Mouse (Mus musculus) CH12.LX (cell line): ENCODE data around the gene 4931428F04Rik. TPM values are rescaled to one million over a fixed set of nuclear protein-coding genes. Genes with fewer than 3 reads are reported as not detected.

Experiments
- DNase-seq: peaks from one replicate; pipeline ENCODE4 v3.0.0-alpha.2; 2013; ENCODE audit errors: extremely low read depth
- H3K27ac ChIP-seq: 2 replicates; pipeline ENCODE4 v1.5.1; 2012; ENCODE audit warnings: low read depth, mild to moderate bottlenecking, control low read depth, moderate library complexity; ENCODE audit not compliant: insufficient read depth
- H3K27me3 ChIP-seq: replicated peaks from 2 replicates; pipeline ENCODE3; 2012; ENCODE audit warnings: inconsistent platforms
- H3K36me3 ChIP-seq, 2 experiments: replicated peaks in 1 of 2; 2 replicates each; pipeline versions ENCODE3 to v1.6.1; 2012; ENCODE audit warnings: inconsistent platforms in 1 of 2, low read length in 1 of 2, mild to moderate bottlenecking in 1 of 2, mixed read lengths in 1 of 2, moderate library complexity in 1 of 2; ENCODE audit not compliant: control insufficient read depth in 1 of 2, insufficient read depth in 1 of 2
- H3K4me1 ChIP-seq, 2 experiments: 2 replicates each; pipeline ENCODE4 v1.6.1; 2012; ENCODE audit warnings: inconsistent platforms in 1 of 2, moderate library complexity in 1 of 2; ENCODE audit not compliant: insufficient read depth in 2 of 2, control insufficient read depth in 1 of 2
- H3K4me2 ChIP-seq: 2 replicates; pipeline ENCODE4 v1.6.1; 2012; ENCODE audit warnings: low read depth, mild to moderate bottlenecking, control low read depth; ENCODE audit not compliant: poor library complexity, insufficient read depth, severe bottlenecking
- H3K4me3 ChIP-seq, 3 experiments: fragments of 150-350 bp in 1 of 3; sonication (generic) in 1 of 3; replicated peaks in 1 of 3; 2 replicates each; pipeline versions ENCODE3 to v1.5.1; 2011 to 2012; ENCODE audit warnings: low read depth in 2 of 3, low read length in 2 of 3, mild to moderate bottlenecking in 2 of 3, moderate library complexity in 2 of 3, control low read depth in 1 of 3, improper control_type of control experiment in 1 of 3, inconsistent platforms in 1 of 3, mixed read lengths in 1 of 3; ENCODE audit not compliant: poor library complexity in 1 of 3
- H3K79me2 ChIP-seq: replicated peaks from 2 replicates; pipeline ENCODE4 v1.6.1; 2012; ENCODE audit warnings: mild to moderate bottlenecking, moderate library complexity; ENCODE audit not compliant: control insufficient read depth, poor library complexity, insufficient read depth, severe bottlenecking; ENCODE audit errors: extremely low read depth
- H3K9ac ChIP-seq: 2 replicates; pipeline ENCODE4 v1.6.1; 2012; ENCODE audit warnings: low read depth, mild to moderate bottlenecking, control low read depth, moderate library complexity; ENCODE audit not compliant: insufficient read depth
- H3K9me3 ChIP-seq: replicated peaks from 2 replicates; pipeline ENCODE3; 2012; ENCODE audit warnings: low read length, inconsistent platforms, mixed read lengths
- BHLHE40 ChIP-seq: IDR thresholded peaks from 2 replicates; pipeline ENCODE4 v1.6.1; 2011; ENCODE audit warnings: mild to moderate bottlenecking, low read depth, low read length, improper control_type of control experiment
- CHD2 ChIP-seq: IDR thresholded peaks from 2 replicates; pipeline ENCODE4 v1.6.1; 2011; ENCODE audit warnings: low read length, improper control_type of control experiment
- CTCF ChIP-seq, 2 experiments: IDR thresholded peaks in 1 of 2; conservative IDR thresholded peaks in 1 of 2; 2 replicates each; pipeline ENCODE4 v1.5.1; 2011 to 2012; ENCODE audit warnings: low read depth in 2 of 2, low read length in 2 of 2, improper control_type of control experiment in 1 of 2, inconsistent platforms in 1 of 2, mild to moderate bottlenecking in 1 of 2, moderate library complexity in 1 of 2
- E2F4 ChIP-seq: IDR thresholded peaks from 2 replicates; pipeline ENCODE4 v1.6.1; 2011; ENCODE audit warnings: low read depth, low read length, improper control_type of control experiment; ENCODE audit not compliant: insufficient replicate concordance
- ELF1 ChIP-seq: IDR thresholded peaks from 2 replicates; pipeline ENCODE4 v1.6.1; 2014; ENCODE audit warnings: low read depth, mild to moderate bottlenecking, inconsistent platforms, low read length, improper control_type of control experiment
- EP300 ChIP-seq: IDR thresholded peaks from 2 replicates; pipeline ENCODE4 v1.6.1; 2011; ENCODE audit warnings: low read length, improper control_type of control experiment
- ETS1 ChIP-seq: conservative IDR thresholded peaks from 2 replicates; pipeline ENCODE4 v1.6.1; 2012; ENCODE audit warnings: low read depth, mild to moderate bottlenecking, inconsistent platforms, low read length, improper control_type of control experiment, moderate library complexity
- GABPA ChIP-seq: IDR thresholded peaks from 2 replicates; pipeline ENCODE4 v1.6.1; 2012; ENCODE audit warnings: low read depth, low read length, improper control_type of control experiment, inconsistent platforms; ENCODE audit not compliant: insufficient replicate concordance
- HCFC1 ChIP-seq: IDR thresholded peaks from 2 replicates; pipeline ENCODE4 v1.6.1; 2012; ENCODE audit warnings: low read depth, mild to moderate bottlenecking, inconsistent platforms, low read length, improper control_type of control experiment
- IRF4 ChIP-seq: IDR thresholded peaks from 2 replicates; pipeline ENCODE4 v1.6.1; 2014; ENCODE audit warnings: low read depth, mild to moderate bottlenecking, inconsistent platforms, low read length, improper control_type of control experiment
- JUN ChIP-seq: IDR thresholded peaks from 2 replicates; pipeline ENCODE4 v1.6.1; 2011; ENCODE audit warnings: low read depth, mild to moderate bottlenecking, low read length, improper control_type of control experiment, moderate library complexity; ENCODE audit not compliant: insufficient read depth
- JUND ChIP-seq: conservative IDR thresholded peaks from 2 replicates; pipeline ENCODE4 v1.6.1; 2011; ENCODE audit warnings: low read depth, low read length, improper control_type of control experiment
- KAT2A ChIP-seq: IDR thresholded peaks from 2 replicates; pipeline ENCODE4 v1.6.1; 2012; ENCODE audit warnings: low read length, improper control_type of control experiment, inconsistent platforms; ENCODE audit not compliant: insufficient replicate concordance
- MAX ChIP-seq: IDR thresholded peaks from 2 replicates; pipeline ENCODE4 v1.6.1; 2011; ENCODE audit warnings: low read length, improper control_type of control experiment
- MEF2A ChIP-seq: IDR thresholded peaks from 2 replicates; pipeline ENCODE4 v1.6.1; 2014; ENCODE audit warnings: low read depth, mild to moderate bottlenecking, inconsistent platforms, low read length, improper control_type of control experiment, borderline replicate concordance
- MXI1 ChIP-seq: IDR thresholded peaks from 2 replicates; pipeline ENCODE4 v1.6.1; 2011; ENCODE audit warnings: mild to moderate bottlenecking, low read depth, low read length, improper control_type of control experiment
- MYC ChIP-seq: IDR thresholded peaks from 2 replicates; pipeline ENCODE4 v1.6.1; 2011; ENCODE audit warnings: low read depth, mild to moderate bottlenecking, improper control_type of control experiment, low read length
- NELFE ChIP-seq: IDR thresholded peaks from 2 replicates; pipeline ENCODE4 v1.6.1; 2011; ENCODE audit warnings: low read depth, low read length, improper control_type of control experiment
- NRF1 ChIP-seq: IDR thresholded peaks from 2 replicates; pipeline ENCODE4 v1.6.1; 2014; ENCODE audit warnings: low read depth, mild to moderate bottlenecking, inconsistent platforms, low read length, improper control_type of control experiment, moderate library complexity
- PAX5 ChIP-seq: IDR thresholded peaks from 2 replicates; pipeline ENCODE4 v1.6.1; 2012; ENCODE audit warnings: low read length, inconsistent platforms, mixed read lengths
- POLR2A ChIP-seq: IDR thresholded peaks from 2 replicates; pipeline ENCODE4 v1.6.1; 2011; ENCODE audit warnings: low read depth, mild to moderate bottlenecking, improper control_type of control experiment, low read length
- POLR2AphosphoS2 ChIP-seq: IDR thresholded peaks from 2 replicates; pipeline ENCODE4 v1.6.1; 2011; ENCODE audit warnings: low read depth, low read length, improper control_type of control experiment
- RAD21 ChIP-seq: IDR thresholded peaks from 2 replicates; pipeline ENCODE4 v1.6.1; 2011; ENCODE audit warnings: low read depth, mild to moderate bottlenecking, low read length, improper control_type of control experiment, moderate library complexity
- RCOR1 ChIP-seq: conservative IDR thresholded peaks from 2 replicates; pipeline ENCODE4 v1.6.1; 2012; ENCODE audit warnings: low read depth, mild to moderate bottlenecking, inconsistent platforms, low read length, improper control_type of control experiment
- SIN3A ChIP-seq: IDR thresholded peaks from 2 replicates; pipeline ENCODE4 v1.6.1; 2012; ENCODE audit warnings: low read length, improper control_type of control experiment, inconsistent platforms
- SMC3 ChIP-seq: IDR thresholded peaks from 2 replicates; pipeline ENCODE4 v1.6.1; 2011; ENCODE audit warnings: low read depth, low read length, improper control_type of control experiment
- TBP ChIP-seq: conservative IDR thresholded peaks from 2 replicates; pipeline ENCODE4 v1.6.1; 2011; ENCODE audit warnings: low read depth, low read length, improper control_type of control experiment
- UBTF ChIP-seq: IDR thresholded peaks from 2 replicates; pipeline ENCODE4 v1.6.1; 2012; ENCODE audit warnings: low read depth, mild to moderate bottlenecking, inconsistent platforms, low read length, improper control_type of control experiment, moderate library complexity
- USF1 ChIP-seq: IDR thresholded peaks from 2 replicates; pipeline ENCODE4 v1.6.1; 2014; ENCODE audit warnings: low read depth, mild to moderate bottlenecking, inconsistent platforms, low read length, improper control_type of control experiment
- ZC3H11A ChIP-seq: IDR thresholded peaks from 2 replicates; pipeline ENCODE4 v1.6.1; 2012; ENCODE audit warnings: low read depth, mild to moderate bottlenecking, inconsistent platforms, low read length, improper control_type of control experiment
- dilution Hi-C: fragments of 300-500 bp; cut with MboI; formaldehyde crosslinking; loops from 2 replicates; pipeline ENCODE4 v1.14.3; 2020; ENCODE audit warnings: low sequenced_read_pairs; ENCODE audit not compliant: extremely low pct_unique_long_range_greater_than_20kb, extremely low pct_ligation_motif_present
- in situ Hi-C: fragments of 300-500 bp; cut with MboI; formaldehyde crosslinking; loops from 3 replicates; pipeline ENCODE4 v1.14.3; 2019; ENCODE audit warnings: low sequenced_read_pairs, low pct_ligation_motif_present, low pct_unique_long_range_greater_than_20kb, mixed read lengths
- polyA plus RNA-seq: library from polyadenylated mRNA; unstranded; fragments of >175 nt; gene quantifications from 2 replicates; pipeline ENCODE4 v1.2.1, GENCODE M21; 2012; ENCODE audit warnings: low read depth; ENCODE audit not compliant: insufficient read length
- total RNA-seq, 2 experiments: library from RNA; depleted of rRNA; stranded (reverse); fragments of 300-350 nt in 1 of 2; fragments of >200 nt in 1 of 2; gene quantifications; 2 replicates each; pipeline ENCODE4 v1.2.3; 2012 to 2014

4931428F04Rik gene
- total and polyA plus RNA-seq, 3 experiments = 2.7 to 9.1 (median 4.7) TPM

DNA sequence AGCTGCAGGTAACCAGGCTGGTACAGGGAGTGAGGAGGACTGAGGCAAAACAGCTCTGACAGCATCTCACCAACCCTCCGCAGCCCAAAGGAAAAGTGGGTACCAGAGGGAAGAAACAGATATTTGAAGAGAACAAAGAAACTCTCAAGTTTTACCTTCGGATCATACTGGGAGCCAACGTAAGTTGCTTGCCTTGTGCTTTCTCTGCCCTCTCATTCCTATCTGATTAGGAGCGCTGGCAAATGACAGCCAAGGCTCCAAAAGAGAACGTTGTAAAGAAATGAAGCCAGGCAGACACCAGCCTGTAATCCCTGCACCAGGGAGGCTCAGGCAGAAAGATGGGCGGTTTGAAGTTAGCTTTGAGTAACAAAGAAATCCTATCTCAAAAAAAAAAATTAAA is 37.3 kb upstream of the 4931428F04Rik start:
- peak overlapping the region; percentile 75 to 95 (median 84) for H3K4me3 ChIP-seq
- no peak for TF ChIP-seq CHD2
- no peak for TF ChIP-seq MAX
- no peak for TF ChIP-seq POLR2AphosphoS2
- no peak for TF ChIP-seq ELF1
- no peak for TF ChIP-seq PAX5
- TF ChIP-seq SIN3A = no peak
- TF ChIP-seq IRF4 = no peak
- TF ChIP-seq NELFE = no peak
- no peak for TF ChIP-seq E2F4
- TF ChIP-seq ZC3H11A = no peak
- TF ChIP-seq RAD21 = no peak
- TF ChIP-seq TBP = no peak
- TF ChIP-seq EP300 = no peak
- no peak for TF ChIP-seq JUND
- no peak for TF ChIP-seq USF1
- TF ChIP-seq, all 38 proteins: peak for 0
- peaks cover 14% of the 10 kb centered on the region for H3K79me2 ChIP-seq
- no peaks in the 10 kb centered on the region for H3K27me3 ChIP-seq
- in situ Hi-C loops = no loop called here
- H3K4me1 ChIP-seq = peaks cover 3 to 22% of the 10 kb centered on the region in 2 experiments
- dilution Hi-C loops = no loop called here
- no peaks in the 10 kb centered on the region for H3K9me3 ChIP-seq
- H3K4me2 ChIP-seq = peak overlapping the region; percentile 83
- no peak overlapping the region for H3K27ac ChIP-seq
- H3K36me3 ChIP-seq = peaks cover 49 to 61% of the 10 kb centered on the region in 2 experiments
- peak overlapping the region; percentile 84 for H3K9ac ChIP-seq
- no peak for DNase-seq

DNA sequence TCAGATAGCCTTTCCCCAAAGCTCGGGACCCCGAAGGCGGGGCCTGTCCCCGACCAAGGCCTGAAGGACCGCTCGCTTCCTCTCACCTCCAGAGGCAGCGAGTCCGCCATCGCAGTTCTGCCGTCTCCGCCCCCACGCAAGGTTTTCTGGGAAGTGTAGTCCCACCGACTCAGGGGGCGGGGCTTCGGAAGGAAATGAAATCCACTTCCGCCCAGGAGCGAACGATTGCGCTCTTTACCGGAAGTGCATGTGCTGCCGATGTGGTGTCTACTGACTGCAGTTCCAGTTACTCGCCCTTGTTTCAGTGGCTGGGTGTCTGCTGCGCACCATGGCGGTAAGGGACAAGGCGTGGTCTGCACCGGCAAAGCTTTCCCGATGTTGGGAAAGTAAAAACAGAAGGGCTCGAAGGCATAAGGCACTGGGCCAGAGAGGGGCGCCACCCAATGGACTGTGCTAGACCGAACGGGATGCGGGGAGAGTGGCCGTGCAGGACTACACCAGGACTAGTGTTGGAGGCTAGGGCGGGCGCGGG is 36.5 kb upstream of the 4931428F04Rik start, which contains the start of the genes Lrrc29 and Tmem208:
Gene Lrrc29, minus strand, starts transcription at position 138 of the 532 bp plus-strand sequence.
Gene Tmem208, plus strand, starts transcription at position 214 of the 532 bp plus-strand sequence.
- in situ Hi-C loops (no loop called here), dilution Hi-C loops (no loop called here)
- Histone ChIP-seq H3K36me3 (peaks cover 43 to 55% of the 10 kb centered on the region in 2 experiments), H3K9me3 (no peaks in the 10 kb centered on the region), H3K27me3 (no peaks in the 10 kb centered on the region), H3K9ac (peak within 1 kb of the TSS; percentile 84), H3K4me1 (peaks cover 3 to 22% of the 10 kb centered on the region in 2 experiments), H3K4me2 (peak within 1 kb of the TSS; percentile 85), H3K4me3 (peak within 1 kb of the TSS; percentile 75 to 95 (median 84)), H3K27ac (peak within 1 kb of the TSS; percentile 58), H3K79me2 (peaks cover 14% of the 10 kb centered on the region)
- peak; percentile 98 for DNase-seq
- TF ChIP-seq TBP = peak; percentile 88
- TF ChIP-seq JUN = no peak
- peak; percentile 98 for TF ChIP-seq HCFC1
- TF ChIP-seq ZC3H11A = no peak
- 0 out of 2 replicates have a peak, but pooled peaks have one; percentile 40 for TF ChIP-seq MEF2A
- no peak; the same call in 1 of the 2 replicates for TF ChIP-seq CHD2
- peak; percentile 63; the same call in 1 of the 2 replicates for TF ChIP-seq GABPA
- peak; percentile 80 for TF ChIP-seq MYC
- TF ChIP-seq NRF1 = peak; percentile 55; the same call in 1 of the 2 replicates
- TF ChIP-seq KAT2A = peak; percentile 94
- TF ChIP-seq RCOR1 = no peak
- TF ChIP-seq ETS1 = no peak
- no peak for TF ChIP-seq EP300
- TF ChIP-seq MXI1 = peak; percentile 74
- TF ChIP-seq POLR2AphosphoS2 = peak; percentile 85; the same call in 1 of the 2 replicates
- peak; percentile 88 for TF ChIP-seq SIN3A
- peak; percentile 97 for TF ChIP-seq POLR2A
- TF ChIP-seq NELFE = peak; percentile 94
- TF ChIP-seq IRF4 = 0 out of 2 replicates have a peak, but pooled peaks have one; percentile 43
- TF ChIP-seq RAD21 = peak; percentile 10; the same call in 1 of the 2 replicates
- TF ChIP-seq SMC3 = peak; percentile 39
- TF ChIP-seq MAX = peak; percentile 55; the same call in 1 of the 2 replicates
- peak; percentile 97 for TF ChIP-seq ELF1
- peak; percentile 56; the same call in 1 of the 2 replicates for TF ChIP-seq BHLHE40
- peak; percentile 69; the same call in 1 of the 2 replicates for TF ChIP-seq UBTF
- TF ChIP-seq CTCF (conservative IDR thresholded peaks at IDR 0.05 in 1 of 2, IDR thresholded peaks at IDR 0.05 in 1 of 2; ENCODE audit: low read depth in 2 of 2, low read length in 2 of 2) = peak in 1 of 2 experiments; percentile 64; a peak in 2 of 4 replicates
